Mouse (Mus musculus): ENCODE measurements around the gene Ntrk1.

Ntrk1 gene

GRCm38 (mm10) chr3:87749036-87749435, 45.9 kb downstream of the Ntrk1 start:
- DNase-seq, result peak; percentile 54

GRCm38 (mm10) chr3:87748431-87748830, 46.5 kb downstream of the Ntrk1 start, which contains the start of gene Lrrc71:
Gene Lrrc71, minus strand, starts transcription at chr3:87748625.
- DNase-seq, result no peak

- DNase-seq, result no peak
Measured at GRCm38 (mm10) chr3:87745036-87745659, 49.8 kb downstream of the Ntrk1 start.

GRCm38 (mm10) chr3:87743927-87744326, 51.0 kb downstream of the Ntrk1 start:
- DNase-seq, result no peak

- no peak for DNase-seq
Measured at GRCm38 (mm10) chr3:87742735-87743134, 52.2 kb downstream of the Ntrk1 start.

GRCm38 (mm10) chr3:87742013-87742412, 52.9 kb downstream of the Ntrk1 start:
- no peak for DNase-seq

GRCm38 (mm10) chr3:87738906-87739305, 56.1 kb downstream of the Ntrk1 start:
- DNase-seq, result no peak

GRCm38 (mm10) chr3:87735335-87735734, 59.6 kb downstream of the Ntrk1 start:
- DNase-seq, result no peak

- DNase-seq, result no peak
Measured at GRCm38 (mm10) chr3:87733984-87734761, 60.8 kb downstream of the Ntrk1 start.

- no peak for DNase-seq
Measured at GRCm38 (mm10) chr3:87733098-87733497, 61.9 kb downstream of the Ntrk1 start.

- DNase-seq, result no peak
Measured at GRCm38 (mm10) chr3:87728696-87729095, 66.3 kb downstream of the Ntrk1 start.

Measured in right cerebral cortex, adult 18-20 months (tissue).